Mouse (Mus musculus) gastrocnemius, postnatal 36 days (tissue): ENCODE measurements around the gene Duoxa2. TPM values are rescaled to one million over a fixed set of nuclear protein-coding genes. Genes with fewer than 3 reads are reported as not detected.
"Not testable (repeated sequence)": the region's sequence is repeated elsewhere in the genome, so short reads cannot be mapped to it uniquely, and the experiment has no call there.

Source experiments
- DNase-seq, 2 experiments: peaks; one replicate each; pipeline ENCODE4 v3.0.0; 2022
- intact Hi-C: fragments of 180-260 bp; cut with DNase I; formaldehyde crosslinking; loops from one replicate; pipeline ENCODE4 v1.15.1; 2025
- total RNA-seq, 2 experiments: library from RNA; stranded (reverse); gene quantifications; 2 replicates each; pipeline ENCODE4 v1.2.3; 2021

Gene Duoxa2
- total RNA-seq, 2 experiments from 2014 or later = not detected

DNA sequence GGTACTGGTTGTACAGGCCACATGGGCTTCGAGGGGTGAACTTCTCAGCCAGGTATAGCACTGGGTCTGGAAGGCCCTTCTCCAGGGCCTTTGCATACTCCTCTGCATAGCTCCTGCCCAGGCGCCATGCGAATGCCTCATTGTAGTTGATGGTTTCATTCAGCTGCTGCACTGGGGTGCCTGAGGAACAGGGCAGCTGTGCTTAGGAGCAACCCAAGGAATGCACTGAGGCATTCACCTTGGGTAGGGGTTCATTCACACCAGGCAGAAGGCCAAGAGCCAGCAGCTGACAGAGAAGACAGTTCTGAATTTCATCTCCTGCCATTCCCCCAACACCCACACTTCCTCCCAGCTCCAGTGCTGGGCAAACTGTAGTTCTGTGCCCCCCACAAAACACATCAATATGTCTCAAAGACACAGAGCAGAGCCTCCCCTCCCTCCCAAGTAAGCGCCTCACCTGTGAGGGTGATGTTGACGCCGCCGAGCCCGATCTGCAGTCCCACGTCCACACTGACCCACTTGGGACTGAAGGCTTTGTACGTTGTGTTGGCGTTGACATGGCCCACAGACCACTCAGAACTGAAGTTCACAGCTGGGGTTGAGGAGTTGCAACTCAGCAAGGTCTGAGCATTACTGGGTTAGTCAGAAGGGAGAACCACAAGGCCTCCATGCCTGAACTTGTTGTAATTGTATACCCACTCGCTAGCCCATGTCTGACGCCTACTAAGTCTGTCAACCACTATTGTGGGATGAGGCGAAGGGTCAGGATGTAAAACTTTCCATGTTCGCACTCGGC is 6.6 kb downstream of the Duoxa2 start:
- intact Hi-C loops = no loop called here
- no peak for DNase-seq

DNA sequence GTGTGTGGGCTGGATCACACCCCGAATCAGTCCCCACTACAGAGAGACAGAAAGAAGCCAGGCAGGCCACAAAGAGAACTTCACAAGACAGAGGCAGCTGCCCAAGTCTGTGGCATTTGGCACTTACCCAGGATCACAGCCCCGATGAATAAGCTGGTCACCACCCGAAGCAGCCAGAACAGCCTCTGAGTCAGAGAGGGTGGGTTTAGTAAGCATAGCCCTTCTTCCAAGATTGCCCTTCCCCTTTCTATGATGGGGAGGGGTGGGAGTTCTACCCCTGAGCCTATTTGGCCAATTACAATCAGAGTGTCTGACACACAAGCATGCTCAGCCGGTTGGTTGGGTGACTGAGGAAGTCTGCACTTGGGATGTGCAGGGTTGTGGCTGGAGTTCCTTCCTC is 7.5 kb downstream of the Duoxa2 start:
- intact Hi-C loops = no loop called here

DNA sequence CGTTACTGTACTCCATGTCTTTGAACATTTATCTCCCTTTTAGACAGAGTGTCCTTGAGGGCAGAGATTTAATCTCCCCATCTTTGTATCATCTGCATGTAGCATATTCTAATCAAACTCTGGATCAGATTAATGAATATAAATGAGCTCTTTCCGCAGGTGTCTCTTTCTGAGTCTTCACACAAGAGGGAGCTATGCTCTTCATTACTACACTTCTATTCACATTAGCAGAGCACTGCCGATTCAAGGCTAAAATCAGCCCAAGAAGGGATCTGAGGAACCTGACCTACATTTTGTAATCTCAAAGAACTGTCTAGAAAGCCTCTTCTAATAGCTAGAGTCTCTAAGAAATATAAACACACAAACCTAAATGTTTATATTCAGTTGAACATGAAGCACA is 10.9 kb downstream of the Duoxa2 start:
- intact Hi-C loops = no loop called here

More for the DNA sequence above, 7.5 kb downstream of the Duoxa2 start:
- DNase-seq = no peak

DNA sequence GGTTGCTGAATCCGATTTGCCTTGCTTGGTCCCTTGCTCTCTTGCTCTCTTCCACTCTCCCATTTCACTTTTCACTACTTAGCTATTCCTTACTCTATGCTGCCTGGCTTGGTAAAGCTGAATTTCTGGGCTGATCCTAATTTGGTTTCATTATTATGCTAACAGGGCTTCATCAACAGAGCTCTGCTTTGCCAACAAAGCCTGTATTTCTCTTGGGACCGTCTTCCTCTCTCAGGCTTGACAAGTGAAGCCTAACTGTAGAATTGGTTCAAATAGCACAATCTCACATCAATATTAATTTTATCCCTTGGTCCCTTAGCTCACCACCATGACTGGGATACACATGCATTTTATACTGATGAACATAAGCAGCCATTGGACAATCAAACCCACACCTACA is 12.9 kb downstream of the Duoxa2 start:
- intact Hi-C loops = no loop called here
- DNase-seq = no peak

More for the DNA sequence above, 10.9 kb downstream of the Duoxa2 start:
- DNase-seq = no peak

DNA sequence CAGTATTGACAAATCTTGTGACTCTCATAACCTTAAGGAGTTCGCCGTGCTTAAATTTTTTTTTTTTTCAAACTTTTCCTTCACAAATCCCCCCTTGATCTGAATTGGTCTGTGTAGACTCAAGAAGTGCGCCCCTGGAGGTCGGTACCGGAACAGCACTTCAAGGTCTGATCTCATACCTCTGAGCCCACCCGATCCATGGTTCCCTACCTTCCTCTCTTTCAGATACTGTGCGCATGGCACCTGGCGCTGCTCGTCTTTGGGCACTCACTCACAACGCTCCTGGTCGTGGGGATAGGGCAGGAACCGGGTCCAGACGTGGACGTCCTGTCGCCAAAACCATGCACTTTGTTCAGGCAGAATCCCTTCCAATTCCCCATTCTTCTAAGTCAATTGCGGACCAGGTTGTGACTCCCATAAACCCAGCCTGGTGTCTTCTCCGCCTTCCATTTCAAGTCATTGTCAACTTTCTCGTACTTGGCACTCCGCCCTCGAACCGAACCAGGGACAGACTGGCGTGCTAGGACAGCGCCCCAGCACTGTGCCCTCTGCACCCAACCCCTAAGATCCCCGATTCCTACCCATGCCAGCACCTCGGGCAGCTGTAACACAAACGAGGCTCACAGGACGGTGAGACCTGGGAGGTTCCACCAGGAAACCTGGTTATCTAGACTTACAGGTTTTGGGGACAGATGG is 14.2 kb downstream of the Duoxa2 start:
- DNase-seq = peak; percentile 41 to 53
- intact Hi-C loops = no loop called here

DNA sequence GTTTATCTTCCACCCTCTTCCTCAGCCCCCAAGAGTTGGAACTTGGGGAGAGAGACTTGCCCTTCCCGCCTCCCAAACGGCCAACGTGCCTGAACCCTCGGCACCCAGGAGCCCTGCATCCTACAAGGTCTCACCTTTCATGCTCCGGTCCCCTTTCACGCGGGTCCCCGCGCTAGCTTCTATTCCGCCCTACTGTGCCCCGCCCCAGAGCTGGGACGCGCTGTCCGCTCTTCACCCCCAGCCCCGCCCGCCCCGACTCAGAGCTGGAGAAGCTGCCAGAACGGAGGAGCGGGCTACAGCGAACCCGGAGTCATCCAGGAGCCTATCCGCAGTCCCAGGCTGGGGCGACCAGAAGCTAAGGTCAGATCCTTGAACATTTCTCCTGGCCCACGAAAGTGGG is 14.8 kb downstream of the Duoxa2 start, which contains the start of gene Duoxa1:
Gene Duoxa1, minus strand, starts transcription at position 195 of the 400 bp plus-strand sequence.
- no peak for DNase-seq
- intact Hi-C loops = no loop called here

DNA sequence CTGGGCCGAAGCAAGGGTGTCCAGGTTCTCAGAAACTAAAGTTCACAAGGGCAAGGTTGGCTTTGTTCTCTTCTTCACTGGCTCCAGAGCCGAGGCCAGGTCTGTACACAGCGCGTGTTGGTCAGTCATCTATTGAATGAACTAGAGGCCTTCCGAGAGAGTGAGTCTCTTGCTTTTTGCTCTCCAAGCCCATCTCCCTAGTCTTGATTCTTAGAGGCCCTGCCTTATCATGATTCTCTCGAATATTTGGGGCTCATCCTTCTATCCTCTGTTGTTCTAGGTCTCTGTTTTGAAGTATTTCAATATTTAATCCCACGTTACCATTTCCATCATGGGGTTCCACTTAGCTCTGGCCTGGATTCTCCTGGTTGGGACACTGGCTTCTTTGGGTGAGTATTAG is 16.7 kb downstream of the Duoxa2 start, which contains the start of gene Duox1:
Gene Duox1, plus strand, starts transcription at position 301 of the 400 bp plus-strand sequence.
- DNase-seq = no peak
- intact Hi-C loops = no loop called here

DNA sequence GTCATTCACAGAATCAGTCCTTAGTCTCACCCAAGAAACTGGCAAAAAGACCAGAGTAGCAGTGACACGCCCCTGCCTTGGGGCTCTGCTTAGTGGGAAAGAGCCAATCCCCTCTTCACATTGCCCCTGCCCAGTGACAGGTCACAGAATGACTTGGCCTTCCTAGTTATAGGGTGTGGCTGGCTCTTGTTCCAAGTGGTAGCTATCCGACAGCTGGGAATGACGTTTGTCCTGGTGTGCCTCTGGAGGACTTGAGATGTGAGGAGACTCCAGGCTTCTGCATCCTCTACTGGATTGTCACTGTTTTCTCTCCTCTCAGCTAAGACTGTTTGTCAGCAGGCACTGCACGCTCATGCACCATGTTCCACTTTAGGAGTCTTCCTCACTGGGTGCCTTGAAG is 18.7 kb downstream of the Duoxa2 start:
- intact Hi-C loops = no loop called here
- DNase-seq = no peak

DNA sequence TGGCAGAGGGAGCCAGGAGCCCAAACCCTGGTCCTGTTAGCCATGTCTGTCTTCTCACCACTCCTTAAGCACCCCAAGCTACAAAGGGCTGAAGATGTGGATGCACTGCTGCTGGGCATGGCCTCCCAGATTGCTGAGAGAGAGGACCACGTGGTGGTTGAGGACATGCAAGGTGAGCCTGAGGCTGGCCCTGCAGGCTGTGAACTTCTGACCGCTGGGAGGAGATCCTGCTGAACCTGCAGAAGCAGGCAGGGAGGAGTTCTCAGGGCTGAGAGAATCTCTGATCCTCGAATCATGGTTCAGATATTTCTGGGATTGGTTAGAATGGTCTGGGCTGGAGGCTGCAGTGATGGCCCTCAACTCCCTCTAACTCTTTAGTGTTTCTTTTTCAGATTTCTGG is 25.3 kb downstream of the Duoxa2 start:
- intact Hi-C loops = no loop called here
- DNase-seq = no peak

DNA sequence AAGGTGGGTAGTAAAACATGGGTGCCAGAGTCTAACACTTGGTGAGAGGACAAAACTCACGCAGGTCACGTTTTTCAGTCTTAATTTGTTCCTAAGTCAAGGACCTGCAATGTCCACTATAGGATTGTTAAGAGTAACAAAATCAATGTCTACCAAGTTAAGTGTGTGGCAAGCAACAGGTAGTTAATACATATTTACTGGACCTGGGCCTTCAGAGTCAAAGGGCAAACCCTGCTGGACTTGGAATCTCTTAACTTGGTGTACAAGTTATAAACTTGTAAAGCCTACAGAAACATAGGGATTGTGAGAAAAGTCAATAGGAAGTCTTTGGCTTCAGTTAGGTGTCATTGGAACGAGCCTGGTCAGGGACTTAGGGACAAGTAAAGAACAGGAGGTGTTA is 25.9 kb downstream of the Duoxa2 start:
- intact Hi-C loops = no loop called here
- DNase-seq = no peak

DNA sequence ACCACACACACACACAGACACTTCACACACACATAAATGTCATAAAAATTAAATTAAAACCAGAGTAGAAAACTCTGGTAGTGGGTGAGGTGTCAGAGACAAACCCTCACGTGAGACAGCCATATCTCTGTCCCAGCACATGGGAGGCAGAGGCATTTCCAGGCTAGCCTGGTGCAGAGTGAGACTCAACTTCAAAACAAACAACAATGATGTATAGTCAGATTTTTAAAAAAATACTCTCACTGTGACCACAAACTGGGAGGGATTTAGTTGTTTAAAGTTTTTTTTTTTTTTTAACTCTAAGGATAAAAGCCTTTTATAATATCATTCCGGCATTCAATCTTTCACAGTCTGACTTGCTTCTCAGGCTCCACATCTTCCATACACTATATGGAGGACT is 26.7 kb downstream of the Duoxa2 start:
- intact Hi-C loops = no loop called here
- DNase-seq = no peak

DNA sequence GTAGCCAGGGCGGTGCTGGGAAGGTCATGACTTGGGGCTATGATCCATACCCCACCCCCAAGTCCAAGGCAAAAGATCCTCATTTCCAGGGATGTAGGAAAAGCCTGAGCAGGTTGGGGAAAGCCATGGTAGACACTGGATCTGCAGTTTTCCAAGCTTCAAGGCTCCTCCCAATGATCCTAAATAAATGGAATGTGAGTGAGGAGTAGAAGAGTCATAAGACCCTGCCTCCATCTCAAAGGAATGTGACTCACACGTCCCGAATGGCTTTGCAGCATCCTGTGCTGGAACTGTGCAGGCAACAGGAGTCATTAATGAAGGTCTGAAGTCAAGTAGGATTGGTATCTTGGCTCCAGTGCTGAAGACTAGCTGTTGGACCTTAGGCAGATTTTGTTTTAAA is 29.3 kb downstream of the Duoxa2 start:
- intact Hi-C loops = no loop called here
- no peak for DNase-seq

DNA sequence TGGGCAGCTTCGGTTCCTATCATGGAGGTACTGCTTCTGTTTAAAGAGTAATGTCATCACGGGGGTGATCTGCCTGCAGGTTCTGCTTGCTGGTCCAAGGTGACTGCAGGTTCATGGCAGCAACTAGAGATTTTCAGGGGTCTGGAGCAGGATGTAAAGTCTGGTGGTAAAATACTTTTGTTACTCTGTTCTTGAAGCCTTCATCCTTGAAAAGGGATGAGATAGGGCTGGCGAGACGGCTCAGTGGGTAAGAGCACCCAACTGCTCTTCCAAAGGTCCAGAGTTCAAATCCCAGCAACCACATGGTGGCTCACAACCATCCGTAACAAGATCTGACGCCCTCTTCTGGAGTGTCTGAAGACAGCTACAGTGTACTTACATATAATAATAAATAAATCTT is 31.6 kb downstream of the Duoxa2 start:
- DNase-seq, intact Hi-C loops: not testable (repeated sequence)

DNA sequence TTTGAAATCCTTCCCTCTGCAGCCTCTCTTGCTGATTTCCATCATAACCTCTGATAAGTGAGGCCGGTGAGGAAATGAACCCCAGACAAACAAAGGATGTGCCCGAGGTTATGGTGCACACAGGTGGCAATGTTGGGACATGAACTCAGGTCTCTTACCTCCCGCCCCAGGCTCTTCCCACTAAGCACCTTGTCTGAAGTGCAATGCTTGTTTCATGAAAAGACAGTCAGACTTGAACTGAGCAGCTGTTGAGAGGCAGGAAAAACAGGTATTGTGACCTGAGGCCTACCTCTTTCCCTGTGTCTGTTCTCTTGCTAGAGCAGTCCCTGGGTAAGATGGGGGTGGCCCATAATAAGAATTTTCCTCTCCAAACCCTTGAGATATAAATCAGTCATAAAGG is 33.5 kb downstream of the Duoxa2 start:
- DNase-seq = no peak
- intact Hi-C loops = no loop called here

DNA sequence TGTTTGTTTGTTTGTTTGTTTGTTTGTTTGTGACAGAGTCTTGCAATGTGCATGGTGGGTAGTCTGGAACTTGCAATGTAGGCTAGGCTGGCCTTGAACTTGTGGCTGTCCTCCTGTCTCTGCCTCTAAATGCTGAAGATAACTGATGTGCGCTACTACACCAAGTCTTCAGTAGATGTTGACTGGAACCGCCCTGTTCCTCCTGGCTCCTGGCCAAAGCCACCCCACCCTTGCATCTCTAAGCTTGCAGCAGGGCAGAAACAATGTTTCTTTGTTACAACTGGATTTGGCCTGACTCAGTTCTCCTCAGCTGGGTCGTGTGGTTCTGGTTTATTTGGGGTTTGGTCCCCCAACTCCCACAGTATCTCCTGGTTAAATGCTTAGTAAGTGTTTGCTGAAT is 35.5 kb downstream of the Duoxa2 start:
- DNase-seq = no peak
- intact Hi-C loops = no loop called here

DNA sequence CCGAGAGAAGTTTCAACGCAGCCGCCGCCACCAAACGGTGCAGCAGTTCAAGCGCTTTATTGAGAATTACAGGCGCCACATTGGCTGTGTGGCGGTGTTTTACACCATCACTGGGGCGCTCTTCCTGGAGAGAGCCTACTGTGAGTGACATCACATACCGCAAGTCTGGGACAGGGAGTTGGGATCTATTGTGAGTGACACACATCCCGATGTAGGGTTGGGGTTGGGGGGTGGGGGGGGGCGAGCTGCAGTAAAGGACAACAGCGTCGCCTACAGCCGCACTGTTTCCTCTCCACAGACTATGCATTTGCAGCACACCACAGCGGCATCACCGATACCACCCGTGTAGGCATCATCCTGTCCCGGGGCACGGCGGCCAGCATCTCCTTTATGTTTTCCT is 38.6 kb downstream of the Duoxa2 start:
- intact Hi-C loops = no loop called here
- no peak for DNase-seq

DNA sequence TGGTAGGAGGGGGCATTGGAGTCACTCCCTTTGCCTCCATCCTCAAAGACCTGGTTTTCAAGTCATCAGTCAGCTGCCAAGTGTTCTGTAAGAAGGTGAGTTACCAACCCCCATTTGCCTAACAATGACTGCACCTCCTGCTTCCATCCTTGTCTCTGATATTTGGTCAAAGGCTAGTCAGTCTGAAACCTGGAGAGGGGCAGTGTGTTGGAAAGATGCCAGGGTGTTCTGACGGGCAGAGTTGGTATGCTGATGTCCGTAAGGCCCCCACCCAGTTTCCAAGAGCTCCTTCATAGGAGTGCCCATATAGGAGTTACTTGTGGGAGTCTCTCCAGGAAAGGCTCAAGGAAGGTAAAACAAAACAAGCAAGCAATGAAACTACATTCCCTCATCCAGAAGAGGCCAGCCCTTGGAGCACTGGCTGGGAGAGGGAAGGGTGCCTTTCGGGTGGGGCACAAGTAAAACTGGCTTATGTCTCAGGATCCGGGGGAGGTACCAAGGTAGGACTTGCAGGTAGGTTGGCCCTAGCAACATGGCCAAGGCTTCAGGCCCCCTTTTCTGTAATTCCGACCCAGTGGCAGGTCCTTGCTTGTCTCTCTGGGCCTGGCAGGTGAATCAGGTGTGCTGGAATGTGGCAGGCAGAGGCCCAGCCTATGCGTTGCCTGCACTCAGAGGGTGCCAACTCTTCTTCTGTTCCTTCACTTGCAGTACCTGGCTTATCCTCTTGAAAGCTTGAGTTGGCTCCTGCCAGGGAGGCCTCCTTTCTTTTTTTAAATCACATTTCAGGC is 46.6 kb downstream of the Duoxa2 start:
- intact Hi-C loops = loop anchor here (5.0 to 10.0 kb wide), 3 partner anchors 37 to 280 kb away; no protein-coding TSS in a partner anchor
- no peak for DNase-seq

DNA sequence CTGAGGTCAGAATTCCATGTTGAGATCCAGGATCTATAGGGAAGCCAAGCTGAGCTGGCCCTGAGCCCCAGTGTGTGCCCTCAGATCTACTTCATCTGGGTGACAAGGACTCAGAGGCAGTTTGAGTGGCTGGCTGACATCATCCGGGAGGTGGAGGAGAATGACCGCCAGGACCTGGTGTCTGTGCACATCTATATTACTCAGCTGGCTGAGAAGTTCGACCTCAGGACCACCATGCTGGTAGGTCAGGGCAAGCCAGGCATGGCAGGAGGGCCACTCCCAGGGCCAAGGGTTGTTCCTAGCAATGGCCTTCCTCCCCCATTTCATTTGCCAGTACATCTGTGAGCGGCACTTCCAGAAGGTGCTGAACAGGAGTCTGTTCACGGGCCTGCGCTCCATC is 47.5 kb downstream of the Duoxa2 start:
- intact Hi-C loops = loop anchor here (5.0 to 10.0 kb wide), 3 partner anchors 36 to 279 kb away; no protein-coding TSS in a partner anchor
- DNase-seq = not testable (repeated sequence)

DNA sequence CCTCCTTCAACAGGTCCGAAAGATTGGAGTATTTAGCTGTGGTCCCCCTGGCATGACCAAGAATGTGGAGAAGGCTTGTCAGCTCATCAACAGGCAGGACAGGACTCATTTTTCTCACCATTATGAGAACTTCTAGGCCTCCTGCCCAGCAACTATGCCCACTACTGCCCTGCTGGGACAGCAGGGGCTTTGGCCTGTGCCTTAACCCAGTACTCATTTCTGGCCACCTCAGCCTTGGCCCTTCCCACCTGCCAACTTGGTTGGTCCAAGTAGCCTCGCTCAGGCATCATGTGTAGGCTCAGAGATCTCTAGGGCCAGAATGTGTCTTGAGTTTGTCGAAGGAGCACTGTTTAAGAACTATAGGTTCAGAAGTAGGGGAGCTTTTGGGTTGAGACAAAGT is 48.6 kb downstream of the Duoxa2 start:
- intact Hi-C loops = loop anchor here (5.0 to 10.0 kb wide), 3 partner anchors 35 to 278 kb away; no protein-coding TSS in a partner anchor
- DNase-seq = no peak

DNA sequence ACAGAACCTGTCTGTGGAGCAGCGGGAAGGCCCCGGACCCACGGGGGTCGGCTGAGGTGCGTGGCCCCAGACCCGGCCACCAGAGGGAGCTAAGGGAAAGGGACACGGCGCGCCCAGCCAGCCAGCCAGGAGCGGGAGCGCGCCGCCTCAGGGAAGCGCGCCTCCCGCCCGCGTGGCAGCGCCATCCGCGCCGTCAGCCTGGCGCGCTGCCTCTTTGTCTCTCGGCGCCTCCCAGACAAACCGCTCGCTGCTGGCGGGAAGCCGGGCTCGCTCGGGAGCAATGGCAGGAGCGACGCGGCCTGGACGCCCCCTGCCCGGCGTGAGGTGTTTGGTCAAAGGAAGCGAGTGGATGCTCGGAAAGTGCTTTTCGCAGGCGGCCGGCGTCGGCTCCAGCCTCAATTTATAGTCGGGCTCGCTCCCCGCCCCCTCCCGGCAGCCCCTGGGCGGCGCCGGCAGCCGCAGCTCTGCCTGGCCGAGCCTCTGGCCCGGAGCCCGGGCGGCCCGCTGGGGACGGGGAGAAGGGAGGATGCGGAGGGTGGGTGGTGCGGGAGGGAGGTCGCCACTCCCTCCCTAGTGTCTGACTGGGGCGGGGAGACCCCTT is 49.9 kb downstream of the Duoxa2 start:
- peak; percentile 89 to 92 for DNase-seq
- intact Hi-C loops = loop anchor here (5.0 to 10.0 kb wide), 3 partner anchors 34 to 276 kb away; no protein-coding TSS in a partner anchor
